Mouse (Mus musculus) intestine, embryonic 16.5 days (tissue): ENCODE data around the gene Olfr212. TPM values are rescaled to one million over a fixed set of nuclear protein-coding genes. Genes with fewer than 3 reads are reported as not detected.
A peak's percentile ranks its signal among the peaks of the same experiment; 100 is the strongest.
"Not testable (repeated sequence)": the region's sequence is repeated elsewhere in the genome, so short reads cannot be mapped to it uniquely, and the experiment has no call there.

Source experiments
- ATAC-seq: fragments of 200-750 bp; cut with Nextera tagmentation; 2 replicates; pipeline ENCODE4 v1.8.0; 2017; ENCODE audit warnings: moderate TSS enrichment, moderate library complexity
- H3K27ac ChIP-seq: fragments of 300-500 bp; sonication (generic); 2 replicates; pipeline ENCODE4 v1.5.1; 2014; ENCODE audit warnings: mild to moderate bottlenecking, low read length
- H3K27me3 ChIP-seq: fragments of 300-500 bp; sonication (generic); replicated peaks from 2 replicates; pipeline ENCODE4 v1.6.1; 2014; ENCODE audit warnings: low read length, control low read depth, mixed read lengths; ENCODE audit not compliant: control insufficient read depth, insufficient read depth
- H3K36me3 ChIP-seq: fragments of 300-500 bp; sonication (generic); 2 replicates; pipeline ENCODE4 v1.6.1; 2014; ENCODE audit warnings: low read length, control low read depth; ENCODE audit not compliant: control insufficient read depth, insufficient read depth
- H3K4me1 ChIP-seq: fragments of 300-500 bp; sonication (generic); 2 replicates; pipeline ENCODE4 v1.6.1; 2014; ENCODE audit warnings: low read length, control low read depth, mixed read lengths; ENCODE audit not compliant: control insufficient read depth, insufficient read depth
- H3K4me2 ChIP-seq: fragments of 300-500 bp; sonication (generic); 2 replicates; pipeline ENCODE4 v1.6.1; 2014; ENCODE audit warnings: low read depth, low read length, control low read depth
- H3K4me3 ChIP-seq: fragments of 300-500 bp; sonication (generic); 2 replicates; pipeline ENCODE4 v1.5.1; 2014; ENCODE audit warnings: mild to moderate bottlenecking, low read length
- H3K9ac ChIP-seq: fragments of 300-500 bp; sonication (generic); 2 replicates; pipeline ENCODE4 v1.6.1; 2014; ENCODE audit warnings: low read depth, low read length
- H3K9me3 ChIP-seq: fragments of 300-500 bp; sonication (generic); 2 replicates; pipeline ENCODE4 v1.6.1; 2016; ENCODE audit warnings: low read length, control low read depth; ENCODE audit not compliant: control insufficient read depth
- WGBS: fragments of 180-500 bp; shearing (Covaris S2); extraction: QIAGEN DNeasy Blood & Tissue Kit; methylation state at CpG from one replicate; pipeline ENCODE4 v1.1.7; 2014; 5-methylcytosine and 5-hydroxymethylcytosine counted together
- polyA plus RNA-seq: library from polyadenylated mRNA; unstranded; fragments of >200 nt; fragmentation: Nextera tagmentation; extraction: Ambion mirVana; gene quantifications from 2 replicates; pipeline ENCODE4 v1.2.1, GENCODE M21; 2015

Olfr212 gene
- not detected in 2 replicates for polyA plus RNA-seq

- H3K4me3 ChIP-seq, H3K4me2 ChIP-seq, ATAC-seq, H3K36me3 ChIP-seq, H3K9me3 ChIP-seq, H3K4me1 ChIP-seq, H3K9ac ChIP-seq, H3K27ac ChIP-seq, H3K27me3 ChIP-seq: not testable (repeated sequence)
- 93% methylated on average over 19 of the region's 20 CpGs for WGBS
Observed at GRCm38 (mm10) chr6:116506302-116507003, at the start of gene Olfr212. Olfr212 (plus strand) TSS chr6:116506516.

GRCm38 (mm10) chr6:116458728-116459127 lies 47.6 kb upstream of the Olfr212 start:
- Histone ChIP-seq H3K27ac (no peak overlapping the region), H3K36me3 (no peaks in the 10 kb centered on the region), H3K9me3 (no peaks in the 10 kb centered on the region), H3K4me1 (0 out of 2 replicates have a peak, but pooled peaks cover 6% of the 10 kb centered on the region), H3K9ac (no peak overlapping the region), H3K27me3 (peaks cover 29% of the 10 kb centered on the region), H3K4me2 (no peak overlapping the region), H3K4me3 (no peak overlapping the region)
- 74% methylated on average over 4 of the region's 4 CpGs for WGBS
- ATAC-seq, result no peak

GRCm38 (mm10) chr6:116459232-116459631 lies 47.1 kb upstream of the Olfr212 start:
- no peak overlapping the region for H3K27ac ChIP-seq
- H3K4me1 ChIP-seq, result 0 out of 2 replicates have a peak, but pooled peaks cover 6% of the 10 kb centered on the region
- no peak for ATAC-seq
- H3K27me3 ChIP-seq, result peaks cover 29% of the 10 kb centered on the region
- no peak overlapping the region for H3K9ac ChIP-seq
- WGBS, result 65% methylated on average over 2 of the region's 2 CpGs
- no peaks in the 10 kb centered on the region for H3K36me3 ChIP-seq
- no peak overlapping the region for H3K4me2 ChIP-seq
- H3K4me3 ChIP-seq, result no peak overlapping the region
- no peaks in the 10 kb centered on the region for H3K9me3 ChIP-seq

- H3K9ac ChIP-seq, result peak within 1 kb of the TSS; percentile 42; the same call in 1 of the 2 replicates
- 0 out of 2 replicates have a peak, but pooled peaks cover 6% of the 10 kb centered on the region for H3K4me1 ChIP-seq
- H3K4me3 ChIP-seq, result peak within 1 kb of the TSS; percentile 47
- H3K4me2 ChIP-seq, result peak within 1 kb of the TSS; percentile 79
- peak; percentile 73 for ATAC-seq
- peaks cover 29% of the 10 kb centered on the region for H3K27me3 ChIP-seq
- H3K27ac ChIP-seq, result no peak within 1 kb of the TSS
- 3% methylated on average over 43 of the region's 43 CpGs for WGBS
- H3K36me3 ChIP-seq, result no peaks in the 10 kb centered on the region
- H3K9me3 ChIP-seq, result no peaks in the 10 kb centered on the region
Observed at GRCm38 (mm10) chr6:116460544-116461283, 45.6 kb upstream of the Olfr212 start, which contains the start of gene Alox5. Alox5 (minus strand) TSS chr6:116461178.

- no peak overlapping the region for H3K27ac ChIP-seq
- no peaks in the 10 kb centered on the region for H3K9me3 ChIP-seq
- 27% methylated on average over 3 of the region's 3 CpGs for WGBS
- H3K9ac ChIP-seq, result no peak overlapping the region
- H3K4me3 ChIP-seq, result no peak overlapping the region
- no peaks in the 10 kb centered on the region for H3K4me1 ChIP-seq
- H3K36me3 ChIP-seq, result no peaks in the 10 kb centered on the region
- no peaks in the 10 kb centered on the region for H3K27me3 ChIP-seq
- H3K4me2 ChIP-seq, result no peak overlapping the region
- no peak for ATAC-seq
Observed at GRCm38 (mm10) chr6:116468081-116468480, 38.2 kb upstream of the Olfr212 start.

- WGBS, result 57% methylated on average over 1 of the region's 1 CpGs
- Histone ChIP-seq H3K9me3 (no peaks in the 10 kb centered on the region), H3K27me3 (no peaks in the 10 kb centered on the region), H3K9ac (no peak overlapping the region), H3K4me2 (no peak overlapping the region), H3K36me3 (no peaks in the 10 kb centered on the region), H3K27ac (no peak overlapping the region), H3K4me1 (no peaks in the 10 kb centered on the region), H3K4me3 (no peak overlapping the region)
- ATAC-seq, result no peak
Observed at GRCm38 (mm10) chr6:116485081-116485480, 21.2 kb upstream of the Olfr212 start.

- Histone ChIP-seq H3K27ac (no peak overlapping the region), H3K36me3 (no peaks in the 10 kb centered on the region), H3K9ac (no peak overlapping the region), H3K9me3 (no peaks in the 10 kb centered on the region), H3K27me3 (no peaks in the 10 kb centered on the region), H3K4me3 (no peak overlapping the region), H3K4me2 (no peak overlapping the region), H3K4me1 (no peaks in the 10 kb centered on the region)
- WGBS, result 50% methylated on average over 1 of the region's 1 CpGs
- ATAC-seq, result no peak
Observed at GRCm38 (mm10) chr6:116486833-116487232, 19.5 kb upstream of the Olfr212 start.

GRCm38 (mm10) chr6:116488791-116489190 lies 17.5 kb upstream of the Olfr212 start, which contains the start of gene Olfr211:
Olfr211 (plus strand) TSS chr6:116489091.
- Histone ChIP-seq H3K4me1 (no peaks in the 10 kb centered on the region), H3K36me3 (no peaks in the 10 kb centered on the region), H3K27me3 (no peaks in the 10 kb centered on the region), H3K4me3 (no peak within 1 kb of the TSS), H3K27ac (no peak within 1 kb of the TSS), H3K9ac (no peak within 1 kb of the TSS), H3K9me3 (no peaks in the 10 kb centered on the region), H3K4me2 (no peak within 1 kb of the TSS)
- 77% methylated on average over 4 of the region's 4 CpGs for WGBS
- no peak for ATAC-seq

- WGBS, result 85% methylated on average over 5 of the region's 5 CpGs
- H3K9ac ChIP-seq, result no peak overlapping the region
- no peak overlapping the region for H3K4me2 ChIP-seq
- no peaks in the 10 kb centered on the region for H3K4me1 ChIP-seq
- H3K9me3 ChIP-seq, result no peaks in the 10 kb centered on the region
- no peaks in the 10 kb centered on the region for H3K27me3 ChIP-seq
- no peak for ATAC-seq
- H3K36me3 ChIP-seq, result no peaks in the 10 kb centered on the region
- no peak overlapping the region for H3K27ac ChIP-seq
- H3K4me3 ChIP-seq, result no peak overlapping the region
Observed at GRCm38 (mm10) chr6:116493742-116494141, 12.6 kb upstream of the Olfr212 start.
